Comparison of ENCODE assay signal across 35 mouse cellular contexts in the genomic region with DNA sequence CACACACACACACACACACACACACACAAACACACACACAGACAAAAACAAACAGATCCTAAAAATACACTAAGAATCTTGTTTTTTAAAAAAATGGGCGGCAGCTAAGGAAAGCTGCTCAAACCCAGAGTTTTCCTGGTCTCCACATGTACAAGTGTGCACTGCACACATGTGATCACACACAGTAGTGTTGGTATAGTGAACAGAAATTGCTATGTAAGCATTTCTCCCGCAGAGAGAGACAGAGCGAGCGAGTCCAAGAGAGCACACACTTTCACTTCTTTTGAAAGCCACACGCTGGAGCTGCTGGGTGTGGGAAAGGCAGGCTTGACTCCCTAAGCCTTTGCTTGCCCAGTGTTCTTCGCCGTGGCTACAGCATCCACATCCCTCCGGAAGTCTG. TPM values are rescaled to one million over a fixed set of nuclear protein-coding genes. Genes with fewer than 3 reads are reported as not detected.
"Had no signal": no experiment of that assay in that cellular context is flagged by ENCODE, and none has a peak within 500 bp of the region (broad histone marks: within the 10 kb centered on the region; RNA-seq: fewer than 3 reads in every experiment).

No protein-coding gene starts in this region.

- H3K4me2 ChIP-seq: limb, embryonic 12.5 days; limb, embryonic 13.5 days; limb, embryonic 15.5 days; liver, embryonic 11.5 days; liver, embryonic 12.5 days; liver, embryonic 13.5 days; liver, embryonic 15.5 days; lung, embryonic 14.5 days; lung, embryonic 15.5 days; midbrain, embryonic 11.5 days; midbrain, embryonic 12.5 days; midbrain, embryonic 13.5 days; midbrain, embryonic 15.5 days; neural tube, embryonic 12.5 days; neural tube, embryonic 13.5 days had no signal

- ATAC-seq: liver, embryonic 12.5 days; liver, postnatal 0 days; lung, postnatal 0 days; midbrain, embryonic 13.5 days; midbrain, embryonic 15.5 days; midbrain, embryonic 16.5 days had no signal

- H3K27me3 ChIP-seq: limb, embryonic 12.5 days; limb, embryonic 13.5 days; limb, embryonic 15.5 days; liver, embryonic 12.5 days; liver, embryonic 13.5 days; liver, embryonic 15.5 days; lung, embryonic 15.5 days; midbrain, embryonic 12.5 days; midbrain, embryonic 13.5 days; midbrain, embryonic 15.5 days; neural tube, embryonic 12.5 days; neural tube, embryonic 13.5 days had no signal

- H3K36me3 ChIP-seq: limb, embryonic 13.5 days; limb, embryonic 15.5 days; liver, embryonic 12.5 days; liver, embryonic 13.5 days; liver, embryonic 15.5 days; lung, embryonic 15.5 days; midbrain, embryonic 12.5 days; midbrain, embryonic 13.5 days; midbrain, embryonic 15.5 days; neural tube, embryonic 12.5 days; neural tube, embryonic 13.5 days had no signal

- H3K9me3 ChIP-seq: limb, embryonic 10.5 days; limb, embryonic 12.5 days; limb, embryonic 13.5 days; limb, embryonic 15.5 days; liver, embryonic 12.5 days; liver, embryonic 13.5 days; liver, embryonic 15.5 days; lung, embryonic 15.5 days; midbrain, embryonic 10.5 days; midbrain, embryonic 12.5 days; midbrain, embryonic 13.5 days; midbrain, embryonic 15.5 days; neural tube, embryonic 12.5 days; neural tube, embryonic 13.5 days had no signal

- H3K9ac ChIP-seq: limb, embryonic 12.5 days; limb, embryonic 13.5 days; limb, embryonic 15.5 days; liver, embryonic 12.5 days; liver, embryonic 13.5 days; liver, embryonic 14.5 days; liver, embryonic 15.5 days; liver, postnatal 0 days; lung, embryonic 14.5 days; lung, embryonic 15.5 days; midbrain, embryonic 12.5 days; midbrain, embryonic 13.5 days; midbrain, embryonic 15.5 days; neural tube, embryonic 12.5 days; neural tube, embryonic 13.5 days had no signal

- H3K4me1 ChIP-seq: liver, embryonic 12.5 days; liver, embryonic 13.5 days; liver, embryonic 15.5 days; megakaryocyte, embryonic 14.5 days had no signal

- H3K4me3 ChIP-seq: limb, embryonic 10.5 days; limb, embryonic 12.5 days; limb, embryonic 13.5 days; limb, embryonic 15.5 days; liver, embryonic 12.5 days; liver, embryonic 13.5 days; liver, embryonic 15.5 days; lung, embryonic 15.5 days; megakaryocyte, embryonic 14.5 days; midbrain, embryonic 10.5 days; midbrain, embryonic 12.5 days; midbrain, embryonic 13.5 days; midbrain, embryonic 15.5 days; myocyte; neural tube, embryonic 12.5 days; neural tube, embryonic 13.5 days had no signal

- H3K27ac ChIP-seq: limb, embryonic 10.5 days; limb, embryonic 12.5 days; limb, embryonic 13.5 days; limb, embryonic 15.5 days; liver, embryonic 12.5 days; liver, embryonic 13.5 days; liver, embryonic 14.5 days; liver, embryonic 15.5 days; lung, embryonic 15.5 days; macrophage; midbrain, embryonic 12.5 days; midbrain, embryonic 13.5 days; midbrain, embryonic 15.5 days; neural tube, embryonic 12.5 days; neural tube, embryonic 13.5 days had no signal

- DNase-seq: left cerebral cortex, postnatal 4 days; liver; liver, embryonic 13.5 days; liver, postnatal 0 days; lung, adult 18-20 months; lung, adult 2 months; lung, embryonic 14.5 days; lung, postnatal 10 days; lung, postnatal 14 days; lung, postnatal 36 days; lung, postnatal 4 days had no signal

RNA-seq across cellular contexts. Expression of a gene that starts 58.5 kb away (rescaled TPM):
- total RNA-seq: megakaryocyte progenitor cell, adult 5-6 weeks; megakaryocyte-erythroid progenitor cell, adult 5-6 weeks; monocyte, adult 5-6 weeks had no signal
